Mouse (Mus musculus) liver, embryonic 12.5 days (tissue): Measurements from ENCODE around the gene Lce1g. TPM values are rescaled to one million over a fixed set of nuclear protein-coding genes. Genes with fewer than 3 reads are reported as not detected.

Source experiments
- polyA plus RNA-seq: library from polyadenylated mRNA; unstranded; fragments of >200 nt; fragmentation: Nextera tagmentation; extraction: Ambion mirVana; gene quantifications from 2 replicates; pipeline ENCODE4 v1.2.1, GENCODE M21; 2016

Lce1g gene
- polyA plus RNA-seq, 1 experiment from 2014 or later: not detected

Other genes starting within 250 kb of the Lce1g start
- gene 2310046K23Rik, start 217.8 kb downstream of the Lce1g start, polyA plus RNA-seq: not detected in 2 replicates
- gene Ivl, start 178.6 kb downstream of the Lce1g start, polyA plus RNA-seq: 0.12 TPM in 1 of 2 replicates, not detected in the other
- gene Smcp, start 163.3 kb downstream of the Lce1g start, polyA plus RNA-seq: not detected in 2 replicates
- gene 2210017I01Rik, start 144.8 kb downstream of the Lce1g start, polyA plus RNA-seq: not detected in 2 replicates
- gene Lce6a, start 130.7 kb downstream of the Lce1g start, polyA plus RNA-seq: not detected in 2 replicates
- gene Lce1a1, start 104.0 kb downstream of the Lce1g start, polyA plus RNA-seq: not detected in 2 replicates
- not detected in 2 replicates for gene Lce1b, start 95.4 kb downstream of the Lce1g start, polyA plus RNA-seq
- gene Lce1a2, start 82.0 kb downstream of the Lce1g start, polyA plus RNA-seq: not detected in 2 replicates
- gene Lce1c, start 73.1 kb downstream of the Lce1g start, polyA plus RNA-seq: not detected in 2 replicates
- gene Lce1d, start 65.1 kb downstream of the Lce1g start, polyA plus RNA-seq: not detected in 2 replicates
- not detected in 2 replicates for gene Lce1e, start 43.3 kb downstream of the Lce1g start, polyA plus RNA-seq
- gene Lce1f, start 32.0 kb downstream of the Lce1g start, polyA plus RNA-seq: not detected in 2 replicates
- gene Gm38119, start 13.2 kb downstream of the Lce1g start, polyA plus RNA-seq: not detected in 2 replicates
- gene Lce1h, start 12.7 kb upstream of the Lce1g start, polyA plus RNA-seq: not detected in 2 replicates
- not detected in 2 replicates for gene Lce1i, start 26.6 kb upstream of the Lce1g start, polyA plus RNA-seq
- not detected in 2 replicates for gene Lce1j, start 38.2 kb upstream of the Lce1g start, polyA plus RNA-seq
- not detected in 2 replicates for gene Lce1k, start 55.6 kb upstream of the Lce1g start, polyA plus RNA-seq
- not detected in 2 replicates for gene Kprp, start 74.9 kb upstream of the Lce1g start, polyA plus RNA-seq
- gene Lce1l, start 98.9 kb upstream of the Lce1g start, polyA plus RNA-seq: not detected in 2 replicates
- not detected in 2 replicates for gene 2310050C09Rik, start 117.9 kb upstream of the Lce1g start, polyA plus RNA-seq
- not detected in 2 replicates for gene Lce3a, start 173.9 kb upstream of the Lce1g start, polyA plus RNA-seq
- not detected in 2 replicates for gene Lce3b, start 180.6 kb upstream of the Lce1g start, polyA plus RNA-seq
- not detected in 2 replicates for gene Lce3c, start 192.1 kb upstream of the Lce1g start, polyA plus RNA-seq
- gene Lce3d, start 205.1 kb upstream of the Lce1g start, polyA plus RNA-seq: not detected in 2 replicates
- not detected in 2 replicates for gene Lce3e, start 214.7 kb upstream of the Lce1g start, polyA plus RNA-seq
- gene Lce3f, start 239.9 kb upstream of the Lce1g start, polyA plus RNA-seq: not detected in 2 replicates